Mouse (Mus musculus): ENCODE measurements around the gene Apon.

DNA sequence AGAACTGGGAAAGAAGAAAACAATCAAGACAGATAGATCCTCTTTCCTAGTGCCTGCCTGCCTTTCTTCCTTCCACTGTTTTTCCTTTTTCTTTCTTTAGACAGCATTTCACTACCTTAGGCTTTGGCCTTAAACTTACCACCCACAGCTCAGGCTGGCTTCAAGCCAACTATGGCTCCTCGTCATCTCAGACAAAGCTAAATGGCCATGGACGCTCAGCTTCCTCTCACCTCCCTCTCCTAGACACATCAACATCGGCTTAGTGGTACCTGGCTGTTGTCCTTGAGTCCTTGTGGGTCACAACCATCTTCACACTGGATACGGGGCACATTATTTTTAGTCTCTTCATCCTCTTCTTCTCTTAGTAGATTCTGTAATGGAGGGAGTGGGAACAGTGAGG lies 43.3 kb downstream of the Apon start:
- no peak for TF ChIP-seq CTCF (IDR thresholded peaks at IDR 0.05; ENCODE audit: low read depth)
- TF ChIP-seq EP300 (optimal IDR thresholded peaks at IDR 0.05), result no peak

Data from stomach, postnatal 0 days (tissue).